Mouse (Mus musculus) heart, adult 2 months (tissue): ENCODE results near the gene Il1rap.

Experiments used
- EP300 ChIP-seq: fragments of 200-500 bp; IDR thresholded peaks from 2 replicates; pipeline ENCODE4 v1.6.1; 2011; ENCODE audit warnings: low read depth, low read length, control low read depth; ENCODE audit not compliant: insufficient read depth
- POLR2A ChIP-seq: fragments of 200-500 bp; IDR thresholded peaks from 2 replicates; pipeline ENCODE4 v1.6.1; 2011; ENCODE audit warnings: mild to moderate bottlenecking, low read depth, low read length, control low read depth; ENCODE audit not compliant: insufficient read depth

DNA sequence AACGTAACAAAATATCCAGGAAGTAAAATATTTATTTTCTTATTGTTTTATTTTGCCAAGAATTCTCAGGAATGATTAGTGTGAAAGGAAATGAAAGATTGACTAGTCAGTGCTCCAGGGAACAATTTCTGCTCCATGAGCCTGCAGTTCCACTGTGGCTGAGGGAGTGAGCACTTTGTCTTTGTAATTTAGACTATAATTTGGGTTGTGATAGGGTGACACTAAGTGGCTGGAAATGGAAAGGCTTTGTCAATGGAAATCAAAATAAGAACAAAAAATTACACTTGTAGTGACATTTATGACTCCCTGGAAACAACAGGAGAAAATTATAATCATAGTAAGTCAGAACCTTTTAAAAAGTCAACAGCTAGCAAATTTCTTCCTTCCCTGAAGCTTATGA lies 49.2 kb upstream of the Il1rap start:
- TF ChIP-seq POLR2A (no peak), EP300 (no peak)
